Mouse (Mus musculus) spleen, postnatal 4 days (tissue): ENCODE data around the gene Lpo.

Experiments
- DNase-seq, 2 experiments: peaks; one replicate each; pipeline ENCODE4 v3.0.0; 2022; ENCODE audit warnings: low spot score in 2 of 2

Lpo gene

GRCm38 (mm10) chr11:87758957-87759608, 69.0 kb downstream of the Lpo start:
- peak; percentile 18 to 61 for DNase-seq

GRCm38 (mm10) chr11:87758161-87758911, 69.8 kb downstream of the Lpo start:
- DNase-seq, result peak; percentile 52 to 74

GRCm38 (mm10) chr11:87757001-87757954, 70.8 kb downstream of the Lpo start:
- DNase-seq, result peak; percentile 52 to 81
